Mouse (Mus musculus) urinary bladder, postnatal 14 days (tissue): Measurements from ENCODE around the gene Tsen2.
A peak's percentile ranks its signal among the peaks of the same experiment; 100 is the strongest.

Experiments used
- DNase-seq: peaks from one replicate; pipeline ENCODE4 v3.0.0; 2021; ENCODE audit warnings: low spot score

Gene Tsen2

DNA sequence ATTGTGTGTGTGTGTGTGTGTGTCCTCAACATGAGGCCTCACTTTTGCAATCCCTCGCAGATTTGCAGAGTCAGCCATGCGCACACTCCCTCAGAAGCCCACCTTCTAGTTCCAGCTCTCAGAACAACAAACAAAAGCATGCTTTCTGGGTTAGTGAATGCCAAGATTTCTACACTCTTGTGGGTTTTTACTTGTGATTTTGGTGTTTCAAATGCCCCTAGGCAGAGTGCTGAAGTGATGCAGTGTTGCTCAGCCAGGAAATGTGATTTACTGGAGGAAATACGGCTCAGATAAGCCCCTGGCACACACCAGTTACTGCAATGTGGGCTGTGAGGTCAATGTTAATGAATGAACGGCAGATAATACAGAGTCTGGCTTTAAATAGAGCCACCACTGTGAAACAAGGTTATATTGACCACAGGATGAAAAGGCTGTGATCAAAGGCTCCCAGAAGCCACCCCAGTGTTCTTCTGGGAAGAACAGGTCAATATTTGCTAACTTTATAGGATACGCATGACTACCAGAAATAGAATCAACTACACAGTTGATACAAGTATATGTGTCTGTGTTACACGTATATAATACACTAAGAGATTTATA is 2.7 kb upstream of the Tsen2 start:
- no peak for DNase-seq

DNA sequence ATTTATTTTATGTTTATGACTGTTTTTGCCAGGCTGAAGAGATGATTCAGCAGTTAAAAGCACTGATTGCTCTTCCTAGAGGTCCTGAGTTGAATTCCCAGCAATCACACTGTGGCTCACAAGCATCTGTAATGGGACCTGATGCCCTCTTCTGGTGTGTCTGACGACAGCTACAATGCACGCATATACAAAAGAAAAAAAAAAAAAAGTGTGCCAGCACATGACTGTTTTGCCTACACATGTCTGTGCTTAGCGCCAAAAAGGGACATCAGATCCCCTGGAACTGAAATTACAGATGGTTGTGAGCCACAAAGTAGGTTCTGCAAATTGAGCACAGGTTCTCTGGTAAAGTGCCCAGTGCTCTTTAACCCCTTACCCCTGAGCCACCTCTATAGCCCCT is 2.1 kb upstream of the Tsen2 start:
- no peak for DNase-seq

DNA sequence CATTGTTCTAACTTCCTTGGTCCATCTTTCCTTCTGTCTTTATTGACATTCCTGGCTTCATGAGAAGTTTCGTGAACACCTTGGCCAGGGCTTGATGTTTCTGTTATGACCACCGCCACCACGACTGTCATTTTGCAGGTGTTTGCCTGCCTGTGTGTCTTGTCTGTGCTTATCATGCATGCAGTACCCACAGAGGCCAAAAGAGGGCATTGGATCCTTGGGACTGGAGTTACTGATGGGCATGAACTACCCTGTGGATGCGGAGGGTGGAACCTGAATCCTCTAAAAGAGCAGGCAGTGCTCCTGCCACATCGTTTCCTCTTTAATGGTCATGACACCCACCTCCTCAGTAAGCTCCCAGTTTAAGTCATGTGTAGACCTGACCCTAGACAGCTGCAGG is 1.8 kb downstream of the Tsen2 start:
- DNase-seq, result peak; percentile 56

DNA sequence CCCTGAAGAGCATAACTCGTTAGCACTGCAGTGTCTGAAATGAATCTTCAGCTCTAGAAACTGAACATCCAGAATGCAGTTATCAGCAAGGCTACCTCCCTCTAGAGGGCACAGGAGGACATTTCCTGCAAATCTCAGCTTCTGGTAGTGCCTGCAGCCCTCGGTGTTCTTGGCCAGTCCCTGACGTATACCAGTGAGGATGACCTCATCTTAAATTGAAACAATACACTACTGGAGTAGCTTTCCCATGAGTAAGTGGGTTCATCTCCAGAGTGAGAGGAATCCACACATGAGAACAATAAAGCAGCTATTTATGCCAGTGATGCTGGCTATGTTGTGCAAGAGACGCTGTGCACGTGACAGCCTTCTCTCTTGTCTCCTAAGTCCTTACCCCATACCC is 11.0 kb downstream of the Tsen2 start:
- DNase-seq, result no peak

DNA sequence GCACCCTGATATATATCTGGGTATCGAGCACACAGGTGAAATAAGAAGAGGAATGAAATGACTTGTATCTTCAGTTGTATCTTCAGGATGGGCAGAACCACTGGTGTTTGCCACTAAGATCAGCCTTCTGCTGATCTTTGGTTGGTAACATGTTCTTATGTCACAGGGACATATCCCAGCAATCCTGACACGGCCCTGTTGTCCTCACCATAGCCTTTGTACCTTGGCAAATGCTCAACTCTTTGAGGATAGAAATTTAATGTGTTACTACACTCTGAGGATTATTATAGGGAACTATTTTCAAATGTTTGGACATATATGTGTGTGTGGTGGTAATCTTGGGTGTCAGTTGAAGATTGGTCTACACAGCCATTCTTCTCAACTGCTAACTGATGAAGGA is 13.7 kb downstream of the Tsen2 start:
- no peak for DNase-seq

DNA sequence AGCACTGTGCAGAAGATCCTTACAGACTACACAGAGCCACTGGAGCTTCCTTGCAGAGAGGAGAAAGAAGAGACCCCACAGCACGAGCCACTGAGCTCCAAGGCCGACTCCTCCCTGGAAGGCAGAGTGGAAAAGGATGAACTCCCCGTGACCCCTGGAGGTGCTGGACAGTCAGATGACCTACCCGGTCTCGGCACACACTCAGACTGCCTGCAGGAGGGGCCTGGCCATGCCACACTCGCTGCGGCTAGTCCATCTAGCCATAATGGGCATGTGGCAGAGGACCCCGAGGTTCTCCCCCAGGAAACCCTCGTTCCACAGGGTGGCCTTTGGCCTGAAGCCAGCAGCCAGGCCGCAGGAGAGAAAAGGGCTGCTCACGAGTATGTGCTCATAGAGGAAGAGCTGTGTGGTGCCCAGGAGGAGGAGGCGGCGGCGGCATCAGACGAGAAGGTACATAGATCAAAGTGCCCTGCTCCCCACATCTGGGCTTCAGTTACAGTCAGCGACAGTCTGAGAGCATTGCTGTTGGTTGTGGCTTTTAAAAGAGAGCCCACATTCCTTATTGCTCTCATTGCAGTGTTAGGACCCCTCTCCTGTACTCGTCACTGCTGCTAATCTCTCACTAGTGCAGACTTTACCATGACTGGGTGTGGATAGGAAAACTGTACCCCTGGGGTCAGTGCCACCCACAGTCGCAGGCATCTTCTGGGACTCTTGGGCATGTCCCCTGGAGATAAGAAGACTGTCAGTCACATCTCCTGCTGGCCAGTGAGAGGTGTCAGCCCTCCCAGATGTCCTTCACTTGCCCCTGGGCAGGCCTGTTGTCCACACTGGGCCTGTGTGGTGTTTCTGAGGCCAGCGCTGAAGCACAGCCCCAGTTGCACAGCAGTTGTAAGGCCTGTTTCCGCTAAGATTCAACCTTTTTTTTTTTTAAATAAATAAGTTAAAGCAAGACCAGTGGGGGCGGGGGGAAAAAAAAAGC is 15.5 kb downstream of the Tsen2 start:
- DNase-seq, result no peak

DNA sequence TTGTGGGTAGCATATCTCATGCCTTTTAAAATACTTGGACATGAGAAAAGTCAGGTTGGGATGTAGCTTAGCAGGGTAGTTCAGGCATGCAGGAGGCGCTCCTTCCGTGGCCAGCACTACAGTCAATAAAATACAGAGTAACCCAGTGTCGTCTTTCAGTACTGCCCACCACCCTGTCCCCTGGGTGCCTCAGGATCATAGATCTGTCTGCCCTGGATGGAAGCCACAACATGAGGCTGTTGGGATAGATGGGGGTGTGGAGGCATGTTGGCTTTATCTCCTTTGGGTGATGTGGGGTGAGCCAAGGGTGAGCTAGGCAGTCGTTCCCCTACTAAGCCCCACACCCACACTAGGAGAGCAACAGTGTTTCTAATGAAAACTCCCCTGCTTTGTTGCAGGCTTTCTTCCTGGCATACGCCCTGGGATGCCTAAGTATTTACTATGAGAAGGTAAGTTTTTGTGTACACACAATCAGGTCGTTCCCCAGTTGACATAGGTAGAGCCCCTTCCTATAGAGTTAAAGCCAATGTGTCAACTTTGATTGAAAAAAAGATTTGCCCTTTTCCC is 21.1 kb downstream of the Tsen2 start:
- no peak for DNase-seq

DNA sequence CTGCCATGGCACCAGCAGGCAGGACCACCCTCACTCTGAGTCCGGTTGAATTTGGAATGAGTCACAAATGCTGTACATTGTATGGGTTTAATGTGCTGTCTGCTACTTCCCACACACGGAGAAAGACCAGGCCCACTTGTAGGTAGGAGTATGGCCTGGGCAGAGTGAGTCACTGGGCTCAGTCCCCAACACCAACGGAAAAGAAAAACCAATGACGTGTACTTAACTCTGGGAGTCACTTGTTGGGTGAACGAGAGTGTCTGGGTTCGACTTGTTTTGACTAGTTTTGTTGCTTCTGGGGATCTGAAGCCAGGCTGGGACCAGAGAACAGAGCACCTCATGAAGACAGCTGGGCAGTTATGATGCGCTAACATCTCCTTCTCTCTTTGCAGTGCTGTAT is 29.7 kb downstream of the Tsen2 start:
- no peak for DNase-seq

DNA sequence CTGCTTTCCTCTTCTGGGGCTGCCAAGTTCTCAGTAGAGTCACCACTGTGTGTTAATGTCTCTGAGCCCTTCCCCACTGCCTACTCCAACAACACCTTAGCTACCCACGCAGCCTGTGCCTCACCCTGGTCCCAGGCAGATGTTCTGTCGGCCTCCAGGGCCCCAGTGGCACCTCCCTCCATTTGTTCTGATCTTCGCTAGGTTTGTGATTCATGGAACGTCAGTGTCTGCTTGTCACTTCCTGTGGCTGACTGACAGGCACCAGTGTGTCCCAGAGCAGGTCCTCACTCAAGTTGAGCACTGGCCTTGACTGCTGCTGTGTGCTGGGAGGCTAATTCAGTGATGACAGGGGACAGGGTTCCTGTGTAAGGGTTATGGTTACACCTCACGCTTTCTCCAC is 32.9 kb downstream of the Tsen2 start:
- no peak for DNase-seq

DNA sequence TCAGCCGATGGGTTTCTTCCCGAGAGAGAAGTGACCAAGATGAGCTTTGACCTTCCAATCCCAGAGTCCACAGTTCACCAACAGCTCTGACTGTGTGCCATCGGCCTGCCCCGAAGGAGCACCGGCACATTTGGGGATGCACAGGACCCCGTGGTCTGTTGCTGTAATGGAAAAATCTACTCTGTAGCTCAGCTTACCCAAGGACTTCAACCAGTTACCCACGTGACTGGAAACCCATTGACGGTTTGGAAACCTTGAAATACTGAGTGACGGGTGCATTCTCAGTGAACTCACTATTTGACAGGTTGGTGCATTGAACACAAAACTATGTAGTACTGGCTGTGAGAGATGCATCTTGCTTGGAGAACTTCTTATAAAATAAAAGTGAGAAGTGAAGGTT is 33.5 kb downstream of the Tsen2 start:
- DNase-seq, result no peak

DNA sequence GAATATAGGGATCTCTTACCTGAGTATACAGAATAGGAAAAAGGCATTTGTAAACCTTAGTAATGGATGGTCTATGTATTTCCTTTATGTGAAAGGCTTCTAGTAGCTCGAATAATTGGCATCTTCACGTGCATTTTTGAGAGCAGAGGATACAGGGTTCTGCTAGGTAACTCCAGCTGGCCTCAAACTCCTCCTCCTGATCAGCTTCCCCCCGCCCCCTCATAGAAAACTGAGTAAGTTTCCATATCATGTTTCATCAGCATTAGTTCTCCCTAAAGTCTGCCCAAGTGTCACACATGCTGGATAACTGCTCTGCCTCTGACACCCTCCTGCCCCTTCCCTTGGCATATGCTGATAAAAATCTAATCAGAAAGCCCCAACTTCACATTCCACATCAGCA is 36.3 kb downstream of the Tsen2 start:
- no peak for DNase-seq

DNA sequence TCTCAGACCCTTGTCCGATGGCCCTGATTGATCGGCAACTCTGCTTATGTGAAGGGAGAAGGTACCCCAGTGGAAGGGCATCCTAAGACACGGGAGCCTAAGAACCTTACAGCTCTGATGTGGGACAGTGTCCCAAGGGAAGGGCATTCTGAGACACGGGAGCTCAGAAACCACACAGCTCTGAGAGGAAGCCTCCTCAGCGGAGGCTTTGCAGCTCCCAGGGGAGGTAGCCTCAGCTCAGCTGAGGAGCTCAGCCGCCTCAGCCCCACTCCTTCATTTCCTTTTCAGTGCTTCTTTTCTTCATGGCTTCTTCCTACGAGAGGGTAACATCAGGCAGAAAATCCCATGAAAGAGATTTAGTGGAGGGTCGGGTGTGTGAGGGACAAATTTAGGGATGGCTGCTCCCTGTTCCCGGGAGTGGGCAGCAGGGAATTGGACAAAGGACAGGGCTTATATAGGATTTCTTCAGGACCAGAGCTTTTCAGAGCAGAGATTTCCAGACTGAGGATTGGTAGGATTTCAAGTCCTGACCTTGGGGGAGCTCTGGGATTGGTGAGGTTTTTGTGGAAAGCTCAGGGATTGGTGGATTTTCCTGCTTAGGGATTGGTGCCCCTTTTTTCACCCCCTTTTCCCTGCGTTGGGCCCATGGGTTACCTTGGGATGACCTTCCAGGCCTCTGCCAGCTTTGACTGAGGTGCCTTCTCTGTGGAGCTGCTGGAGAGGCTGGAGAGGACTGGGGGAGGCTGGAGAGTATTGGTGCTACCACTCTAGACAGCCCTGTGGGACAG is 38.1 kb downstream of the Tsen2 start:
- no peak for DNase-seq

DNA sequence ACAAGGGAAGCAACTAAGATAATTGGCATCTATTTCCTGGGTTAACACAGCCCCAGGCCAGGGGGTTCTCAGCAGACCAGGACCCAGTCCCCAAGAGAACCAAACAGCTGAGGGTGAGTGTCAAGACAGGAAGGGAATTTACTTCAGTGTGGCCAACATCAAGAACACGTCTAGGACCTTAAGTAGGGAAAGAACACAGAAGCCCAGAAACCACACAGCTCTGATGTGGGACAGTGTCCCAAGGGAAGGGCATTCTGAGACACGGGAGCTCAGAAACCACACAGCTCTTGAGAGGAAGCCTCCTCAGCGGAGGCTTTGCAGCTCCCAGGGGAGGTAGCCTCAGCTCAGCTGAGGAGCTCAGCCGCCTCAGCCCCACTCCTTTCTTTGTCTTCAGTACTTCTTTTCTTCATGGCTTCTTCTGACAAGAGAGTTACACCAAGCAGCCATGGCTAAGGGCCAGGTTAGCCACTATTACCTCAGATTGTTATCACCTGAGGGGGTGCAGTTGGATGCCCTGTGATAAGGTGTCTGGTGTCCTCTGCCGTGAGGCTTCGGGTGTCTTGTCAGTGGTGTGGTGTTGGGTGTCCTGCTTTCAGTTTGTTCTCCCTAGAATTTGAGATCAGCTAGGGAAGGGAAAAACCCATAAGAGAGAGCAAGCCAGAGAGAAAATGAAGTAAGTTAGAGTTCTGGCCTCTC is 39.1 kb downstream of the Tsen2 start:
- DNase-seq, result no peak

DNA sequence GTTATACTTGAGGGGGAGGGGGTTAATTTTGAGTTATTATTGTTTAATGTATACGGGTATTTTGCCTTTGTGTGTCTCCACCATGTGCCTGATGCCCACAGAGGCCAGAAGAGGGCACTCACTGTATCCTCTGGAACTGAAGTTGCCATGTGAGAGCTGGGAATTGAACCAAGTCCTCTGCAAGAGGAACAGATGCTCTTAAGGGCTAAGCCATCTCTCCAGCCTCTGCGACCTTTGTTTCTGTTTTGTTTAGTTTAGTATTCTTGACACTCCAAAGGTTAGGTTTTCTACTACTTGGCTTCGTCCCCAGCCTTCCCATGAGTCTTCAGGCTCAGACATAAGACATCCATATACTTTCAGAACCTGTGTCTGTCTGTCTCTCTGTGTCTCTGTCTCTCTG is 39.7 kb downstream of the Tsen2 start:
- no peak for DNase-seq

DNA sequence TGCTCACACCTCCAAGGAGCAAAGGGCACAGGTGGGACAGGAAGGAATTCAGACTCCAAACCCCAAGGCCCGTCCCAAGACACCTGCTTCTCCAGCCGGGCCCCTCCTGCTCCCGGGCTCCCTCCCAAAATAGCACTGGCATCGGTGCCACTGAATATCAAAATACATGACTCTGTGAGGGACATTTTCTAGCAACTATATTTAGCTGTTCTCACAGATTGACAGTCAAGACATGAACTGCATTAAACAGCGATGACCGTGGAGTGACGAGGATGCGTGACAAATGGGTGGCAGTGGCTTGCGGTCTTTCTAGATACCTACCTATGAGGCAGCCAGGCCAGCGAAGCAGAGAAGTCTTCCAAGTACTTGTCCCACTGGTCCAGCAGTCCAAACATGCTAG is 41.9 kb downstream of the Tsen2 start:
- DNase-seq, result no peak

DNA sequence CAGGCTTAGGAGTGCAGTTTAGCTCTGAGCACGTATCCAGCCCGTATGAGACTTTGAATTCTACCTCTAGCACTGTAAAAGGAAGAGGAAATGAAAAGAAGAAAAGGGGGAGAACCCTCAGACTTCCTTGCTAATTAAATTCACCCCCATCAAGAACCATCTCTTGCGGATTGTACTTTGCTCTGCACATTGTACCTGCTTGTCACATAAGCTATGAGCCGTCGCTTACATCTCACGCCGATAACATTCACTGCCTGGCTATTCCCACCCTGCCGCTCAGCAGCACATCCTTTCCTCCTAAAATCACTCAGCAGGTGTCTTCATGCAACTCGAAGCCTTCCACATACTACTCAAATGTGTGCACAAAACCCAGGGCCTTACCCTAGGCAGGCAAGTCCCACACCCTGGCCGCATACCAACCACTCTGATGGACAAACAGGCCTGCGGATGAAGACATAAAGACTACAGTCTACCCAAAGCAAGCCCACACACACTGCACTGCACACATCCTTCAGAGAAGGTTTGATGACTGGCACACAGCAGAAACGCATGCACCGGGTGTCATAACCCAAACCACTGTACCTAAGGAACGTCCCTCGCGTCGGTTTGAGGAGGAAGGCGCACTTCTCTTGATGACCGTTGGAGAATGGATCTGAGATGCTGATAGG is 47.4 kb downstream of the Tsen2 start:
- no peak for DNase-seq

DNA sequence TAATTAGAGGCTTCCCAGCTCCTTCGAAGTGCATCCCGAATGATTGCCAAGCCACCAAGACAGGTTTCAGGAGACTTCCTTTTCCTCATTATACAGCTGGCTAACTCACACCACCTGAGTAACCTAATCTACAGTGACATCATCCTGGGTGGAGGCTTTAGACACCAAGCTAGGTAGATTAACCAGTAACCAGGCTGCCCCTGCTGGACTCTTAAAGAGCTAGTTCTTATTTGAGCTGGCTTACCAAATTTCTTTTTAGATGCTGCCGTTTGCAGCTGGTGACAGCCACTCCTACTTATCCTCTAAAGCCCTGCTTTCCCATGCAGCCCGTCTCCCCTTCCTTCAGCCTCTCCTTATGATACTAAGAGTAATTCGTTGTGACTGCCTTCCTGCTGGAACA is 48.0 kb downstream of the Tsen2 start, which contains the start of gene Mkrn2os:
Gene Mkrn2os (minus strand): TSS at position 119 of the 400 bp plus-strand sequence.
- DNase-seq, result no peak

DNA sequence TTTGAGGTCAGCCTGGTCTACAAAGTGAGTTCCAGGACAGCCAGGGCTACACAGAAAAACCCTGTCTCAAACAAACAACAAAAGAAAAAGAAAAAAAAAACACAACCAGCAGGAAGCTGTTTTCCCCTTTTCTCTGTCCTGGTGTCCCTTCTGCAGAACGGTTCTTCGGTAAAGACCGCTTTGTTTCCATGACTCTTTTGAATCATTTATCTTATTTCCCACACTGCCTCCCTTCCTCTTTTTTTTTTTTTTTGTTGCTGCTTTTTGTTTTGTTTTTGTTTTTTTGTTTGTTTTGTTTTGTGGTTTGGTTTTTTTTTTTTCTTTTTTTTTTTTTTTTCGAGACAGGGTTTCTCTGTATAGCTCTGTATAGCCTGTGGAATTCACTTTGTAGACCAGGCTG is 48.8 kb downstream of the Tsen2 start:
- DNase-seq, result no peak

DNA sequence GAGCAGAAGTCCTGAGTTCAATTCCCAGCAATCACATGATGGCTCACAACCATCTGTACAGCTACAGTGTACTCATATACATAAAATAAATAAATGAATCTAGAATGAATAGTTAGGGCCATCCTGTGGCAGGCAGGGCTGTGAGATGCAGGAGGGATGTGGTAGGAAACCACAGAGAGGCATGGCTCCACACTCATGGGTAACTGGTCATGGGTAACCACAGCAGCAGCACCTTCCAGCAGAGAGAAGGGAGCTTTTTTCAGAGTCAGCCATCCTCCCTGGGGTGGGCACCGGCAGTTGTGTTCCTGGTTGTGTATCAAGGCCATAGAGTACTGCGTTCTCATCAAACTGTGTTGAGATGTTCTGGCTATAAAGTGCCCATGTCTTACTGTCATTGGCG is 50.0 kb downstream of the Tsen2 start:
- DNase-seq, result no peak

DNA sequence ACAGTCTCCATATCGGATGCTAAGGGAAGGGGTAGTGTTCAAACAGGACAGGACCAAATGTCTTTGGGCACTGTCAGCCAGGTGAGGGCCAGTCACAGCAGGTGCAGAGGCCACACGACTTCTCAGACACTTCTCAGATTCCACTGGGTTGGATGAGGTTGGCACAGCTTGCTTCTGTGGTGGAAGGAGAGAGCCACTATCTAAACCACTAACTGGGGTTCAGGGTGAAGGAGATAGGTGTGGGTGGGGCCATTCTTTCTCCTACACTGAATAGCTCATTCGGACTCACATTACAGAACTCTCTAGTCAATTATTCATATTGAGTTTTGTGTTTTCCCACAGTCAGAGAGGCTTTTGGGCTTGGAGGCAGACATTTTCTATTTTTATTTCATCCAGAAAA is 51.2 kb downstream of the Tsen2 start:
- DNase-seq, result no peak

DNA sequence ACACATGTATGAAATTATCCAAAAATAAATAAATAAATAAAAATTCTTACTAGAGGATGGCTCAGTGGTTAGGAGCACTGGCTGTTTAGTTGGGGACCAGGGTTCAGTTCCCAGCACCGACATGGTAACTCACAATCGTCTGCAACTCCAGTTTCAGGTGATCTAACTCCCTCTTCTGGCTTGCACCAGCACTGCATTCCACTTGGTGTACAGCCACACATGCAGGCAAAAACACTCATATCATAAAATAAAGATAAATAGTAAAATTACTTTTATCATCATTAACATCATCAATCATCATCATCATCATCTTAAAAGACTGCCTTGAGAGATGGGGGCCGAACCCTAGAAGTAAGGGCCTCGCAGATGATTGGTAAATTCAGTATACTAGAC is 56.9 kb downstream of the Tsen2 start:
- no peak for DNase-seq
